Mouse (Mus musculus) erythroblast, embryonic 14.5 days (primary cell): ENCODE data around the gene Arel1. TPM values are rescaled to one million over a fixed set of nuclear protein-coding genes. Genes with fewer than 3 reads are reported as not detected.

Source experiments
- H3K27me3 ChIP-seq: 2 replicates; pipeline ENCODE4 v1.6.1; 2012; ENCODE audit warnings: inconsistent platforms; ENCODE audit not compliant: control insufficient read depth
- H3K36me3 ChIP-seq: 2 replicates; pipeline ENCODE4 v1.6.1; 2012; ENCODE audit warnings: mild to moderate bottlenecking, inconsistent platforms; ENCODE audit not compliant: control insufficient read depth
- H3K4me1 ChIP-seq: 2 replicates; pipeline ENCODE4 v1.6.1; 2012; ENCODE audit warnings: inconsistent platforms; ENCODE audit not compliant: control insufficient read depth
- H3K4me3 ChIP-seq: replicated peaks from 2 replicates; pipeline ENCODE3; 2012; ENCODE audit warnings: moderate library complexity, mild to moderate bottlenecking, inconsistent platforms
- H3K9me3 ChIP-seq: 2 replicates; pipeline ENCODE4 v1.6.1; 2012; ENCODE audit warnings: low read length, inconsistent platforms, mixed read lengths; ENCODE audit not compliant: control insufficient read depth
- GATA1 ChIP-seq: IDR thresholded peaks from 2 replicates; pipeline ENCODE4 v1.6.1; 2012; ENCODE audit warnings: low read length, inconsistent platforms, mixed read lengths
- TAL1 ChIP-seq: IDR thresholded peaks from 3 replicates; pipeline ENCODE4 v1.6.1; 2012; ENCODE audit warnings: low read length, inconsistent platforms, mixed read lengths
- polyA plus RNA-seq: library from polyadenylated mRNA; stranded (reverse); fragments of >175 nt; gene quantifications from 2 replicates; pipeline ENCODE4 v1.2.3, GENCODE M21; 2012

The Arel1 gene
- polyA plus RNA-seq, 1 experiment = 0.78 TPM

- Histone ChIP-seq H3K27me3 (peaks cover 20% of the 10 kb centered on the region), H3K4me1 (peaks cover 52% of the 10 kb centered on the region), H3K36me3 (peaks cover 10% of the 10 kb centered on the region), H3K9me3 (peaks cover 3% of the 10 kb centered on the region; the same call in 1 of the 2 replicates), H3K4me3 (no peak overlapping the region)
- no peak for TF ChIP-seq TAL1
- no peak for TF ChIP-seq GATA1
Observed at GRCm38 (mm10) chr12:84995112-84995761, 24.5 kb upstream of the Arel1 start.

GRCm38 (mm10) chr12:84989456-84989855, 18.8 kb upstream of the Arel1 start:
- H3K4me3 ChIP-seq = no peak overlapping the region
- no peak for TF ChIP-seq GATA1
- TF ChIP-seq TAL1 = no peak
- peaks cover 4% of the 10 kb centered on the region for H3K36me3 ChIP-seq
- H3K9me3 ChIP-seq = peaks cover 2% of the 10 kb centered on the region; the same call in 1 of the 2 replicates
- H3K27me3 ChIP-seq = peaks cover 33% of the 10 kb centered on the region
- H3K4me1 ChIP-seq = peaks cover 8% of the 10 kb centered on the region

- Histone ChIP-seq H3K36me3 (peaks cover 93% of the 10 kb centered on the region), H3K27me3 (no peaks in the 10 kb centered on the region), H3K9me3 (no peaks in the 10 kb centered on the region), H3K4me1 (no peaks in the 10 kb centered on the region), H3K4me3 (no peak overlapping the region)
- TF ChIP-seq GATA1 (no peak), TAL1 (no peak)
Observed at GRCm38 (mm10) chr12:84979264-84979862, 8.7 kb upstream of the Arel1 start.

GRCm38 (mm10) chr12:84969656-84970427, 858 bp downstream of the Arel1 start:
- Histone ChIP-seq H3K9me3 (no peaks in the 10 kb centered on the region), H3K36me3 (peaks cover 53% of the 10 kb centered on the region), H3K27me3 (no peaks in the 10 kb centered on the region), H3K4me1 (peaks cover 44% of the 10 kb centered on the region), H3K4me3 (peak overlapping the region; percentile 79)
- TF ChIP-seq GATA1 (no peak), TAL1 (no peak)

- no peak for TF ChIP-seq GATA1
- peak; percentile 43; the same call in 2 of the 3 replicates for TF ChIP-seq TAL1
- Histone ChIP-seq H3K9me3 (no peaks in the 10 kb centered on the region), H3K27me3 (no peaks in the 10 kb centered on the region), H3K36me3 (peaks cover 51% of the 10 kb centered on the region), H3K4me1 (peaks cover 51% of the 10 kb centered on the region), H3K4me3 (peak overlapping the region; percentile 79)
Observed at GRCm38 (mm10) chr12:84968831-84969655, 1.7 kb downstream of the Arel1 start.

GRCm38 (mm10) chr12:84962606-84963005, 8.1 kb downstream of the Arel1 start:
- Histone ChIP-seq H3K27me3 (no peaks in the 10 kb centered on the region), H3K4me1 (peaks cover 61% of the 10 kb centered on the region), H3K9me3 (no peaks in the 10 kb centered on the region), H3K4me3 (peak overlapping the region; percentile 47), H3K36me3 (peaks cover 79% of the 10 kb centered on the region)
- TF ChIP-seq GATA1 (no peak), TAL1 (peak; percentile 47; the same call in 2 of the 3 replicates)

- peaks cover 30% of the 10 kb centered on the region for H3K4me1 ChIP-seq
- no peaks in the 10 kb centered on the region for H3K27me3 ChIP-seq
- TF ChIP-seq TAL1 (no peak), GATA1 (no peak)
- no peak overlapping the region for H3K4me3 ChIP-seq
- H3K9me3 ChIP-seq = no peaks in the 10 kb centered on the region
- peaks cover 75% of the 10 kb centered on the region for H3K36me3 ChIP-seq
Observed at GRCm38 (mm10) chr12:84958794-84959356, 11.8 kb downstream of the Arel1 start.

GRCm38 (mm10) chr12:84956317-84956716, 14.4 kb downstream of the Arel1 start:
- Histone ChIP-seq H3K9me3 (no peaks in the 10 kb centered on the region), H3K4me1 (peaks cover 8% of the 10 kb centered on the region), H3K4me3 (no peak overlapping the region), H3K27me3 (no peaks in the 10 kb centered on the region), H3K36me3 (peaks cover 75% of the 10 kb centered on the region)
- TF ChIP-seq TAL1 (no peak), GATA1 (no peak)
